Mouse (Mus musculus): ENCODE results near the gene Acr.

- TF ChIP-seq CTCF (IDR thresholded peaks at IDR 0.05) (no peak), EP300 (IDR thresholded peaks at IDR 0.05) (no peak)
These were observed 24.0 kb upstream of the Acr start for GRCm38 (mm10) chr15:89544171-89544570.

All from lung, postnatal 0 days (tissue).